Mouse (Mus musculus): ENCODE measurements at regions not wholly inside any gene's neighbourhood (a gene's known extent, or its start where the extent isn't known, plus 50 kb on each side); places are given as distances from the start of the nearest gene placed in this dataset.

DNA sequence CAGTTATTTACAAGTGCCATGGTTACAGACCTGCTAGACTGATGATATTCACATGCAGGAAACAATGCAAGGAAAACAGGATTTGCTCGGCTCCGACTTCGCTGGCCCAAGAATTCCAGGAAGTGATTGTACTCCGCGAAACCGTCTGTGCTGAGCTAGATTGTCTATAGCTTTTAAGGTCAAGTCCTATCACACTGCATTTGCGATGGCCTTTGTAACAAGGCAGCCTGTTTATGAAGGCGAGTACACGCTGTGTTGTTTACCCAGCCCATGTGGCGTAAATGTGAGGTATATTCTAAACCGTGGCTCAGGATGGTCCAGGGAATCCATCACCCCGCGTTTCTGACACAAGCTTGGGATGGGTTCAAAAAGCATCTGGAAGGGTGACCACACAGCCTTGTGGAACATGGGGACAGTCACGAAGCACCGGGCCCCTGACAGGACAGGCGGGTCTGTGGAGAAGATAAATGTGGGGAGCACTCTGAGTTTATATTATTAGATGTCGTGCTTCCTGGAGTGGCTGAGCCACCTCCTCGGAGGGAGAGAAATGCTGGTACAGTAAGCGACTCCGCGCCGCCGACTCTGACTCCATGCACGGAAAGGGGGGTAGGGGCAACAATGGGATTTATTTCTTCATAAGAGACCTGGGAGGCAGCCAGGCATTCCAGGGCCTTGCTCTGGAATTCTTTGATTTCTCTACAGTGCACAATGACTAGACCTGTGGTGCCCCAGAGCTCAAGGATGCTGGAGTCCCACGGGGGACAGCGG lies 114.9 kb upstream of the Phactr1 start:
- ATAC-seq: no peak
- Histone ChIP-seq H3K27ac (no peak overlapping the region), H3K36me3 (no peaks in the 10 kb centered on the region)

DNA sequence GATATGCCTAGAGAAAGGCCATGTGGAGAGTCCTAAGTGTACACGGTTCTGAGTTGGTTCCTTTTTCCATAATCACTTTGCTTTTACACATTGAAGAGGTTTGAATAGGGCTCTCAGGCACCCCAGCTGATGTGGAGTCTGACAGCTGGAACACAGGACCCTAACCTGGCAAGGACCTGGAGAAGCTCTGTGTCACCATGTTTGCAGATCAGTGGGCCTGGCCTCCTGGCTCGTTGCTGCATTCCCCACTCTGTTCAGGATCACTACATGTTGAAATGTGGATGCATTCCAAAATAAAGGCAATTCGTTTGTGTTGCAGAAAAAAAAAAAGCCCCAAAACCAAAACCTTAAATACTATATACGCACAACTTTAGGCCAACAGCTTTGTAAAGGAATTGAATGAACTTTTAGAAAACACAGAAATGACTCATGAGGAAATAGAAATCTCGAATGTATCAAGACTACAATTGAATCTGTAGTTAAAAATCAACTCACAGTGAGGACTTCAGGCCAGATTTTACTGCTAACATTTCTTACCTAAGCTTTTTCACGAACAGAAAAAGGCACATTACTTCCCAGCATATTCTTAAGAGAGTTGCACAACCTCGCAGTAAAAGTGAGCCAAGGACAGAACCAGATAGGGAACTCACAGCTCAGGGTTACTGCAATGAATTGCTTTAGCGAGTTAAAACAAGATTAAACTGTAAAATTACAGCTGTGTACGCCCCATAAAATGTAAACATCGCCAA lies 109.6 kb upstream of the Phactr1 start:
- H3K9ac ChIP-seq: no peak overlapping the region
- H3K27ac ChIP-seq: no peak overlapping the region
- no peak overlapping the region for H3K4me3 ChIP-seq
- H3K4me2 ChIP-seq: no peak overlapping the region
- H3K27me3 ChIP-seq (replicated peaks): no peaks in the 10 kb centered on the region
- H3K36me3 ChIP-seq: no peaks in the 10 kb centered on the region
- H3K9me3 ChIP-seq (replicated peaks): no peaks in the 10 kb centered on the region
- H3K4me1 ChIP-seq: no peaks in the 10 kb centered on the region
- no peak for ATAC-seq
- WGBS (ENCODE audit: insufficient replicate concordance): 62% methylated on average over 10 of the region's 10 CpGs

More for the DNA sequence above, 114.9 kb upstream of the Phactr1 start:
- no peak overlapping the region for H3K9ac ChIP-seq
- peak overlapping the region; percentile 6; the same call in 1 of the 2 replicates for H3K4me2 ChIP-seq
- no peaks in the 10 kb centered on the region for H3K4me1 ChIP-seq
- H3K9me3 ChIP-seq (replicated peaks): no peaks in the 10 kb centered on the region
- 42% methylated on average over 26 of the region's 26 CpGs for WGBS (ENCODE audit: insufficient replicate concordance)
- H3K4me3 ChIP-seq: no peak overlapping the region
- H3K27me3 ChIP-seq (replicated peaks): no peaks in the 10 kb centered on the region

GRCm38 (mm10) chr13:42574189-42574588 lies 106.2 kb upstream of the Phactr1 start:
- Histone ChIP-seq H3K9ac (no peak overlapping the region), H3K4me3 (no peak overlapping the region), H3K4me1 (no peaks in the 10 kb centered on the region), H3K4me2 (no peak overlapping the region), H3K36me3 (no peaks in the 10 kb centered on the region), H3K27ac (no peak overlapping the region), H3K27me3 (replicated peaks) (no peaks in the 10 kb centered on the region), H3K9me3 (replicated peaks) (no peaks in the 10 kb centered on the region)
- 6% methylated on average over 4 of the region's 4 CpGs for WGBS (ENCODE audit: insufficient replicate concordance)
- no peak for ATAC-seq

DNA sequence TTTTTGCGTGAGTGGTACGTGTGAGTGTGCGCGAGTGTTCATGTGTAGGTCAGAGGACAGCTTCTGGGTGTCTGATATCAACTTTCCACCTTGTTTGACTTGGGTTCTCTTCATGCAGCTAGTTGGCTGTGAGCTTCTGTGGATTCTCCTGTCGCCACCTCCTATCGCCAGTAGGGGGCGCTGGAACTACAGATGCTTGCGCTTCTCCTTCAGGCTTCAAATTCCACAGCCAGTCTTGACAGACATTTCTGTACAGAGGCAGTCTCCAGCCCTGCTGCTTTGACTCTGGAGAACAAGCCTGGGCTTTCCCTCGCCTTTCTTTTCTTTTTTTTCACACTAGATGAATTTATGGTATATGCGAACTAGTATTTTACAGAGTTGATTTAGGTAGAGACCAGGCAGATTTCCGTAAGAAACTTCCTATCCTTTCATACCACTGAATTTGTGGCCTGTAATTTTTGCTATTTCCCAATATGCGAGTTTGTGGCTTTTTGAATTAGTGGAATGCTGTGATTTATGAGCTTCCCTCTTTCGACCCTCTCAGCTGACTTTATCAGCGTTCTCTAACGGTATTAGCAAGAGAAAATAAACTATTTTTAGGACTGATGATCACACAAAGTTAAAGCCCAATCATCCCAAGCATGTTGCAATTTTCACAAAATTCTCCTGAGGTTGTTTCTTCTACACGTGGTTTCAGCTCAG lies 104.5 kb upstream of the Phactr1 start:
- Histone ChIP-seq H3K4me1 (no peaks in the 10 kb centered on the region), H3K27ac (no peak overlapping the region), H3K4me3 (no peak overlapping the region), H3K9me3 (replicated peaks) (no peaks in the 10 kb centered on the region), H3K4me2 (no peak overlapping the region), H3K9ac (no peak overlapping the region), H3K27me3 (replicated peaks) (no peaks in the 10 kb centered on the region), H3K36me3 (no peaks in the 10 kb centered on the region)
- ATAC-seq: no peak
- WGBS (ENCODE audit: insufficient replicate concordance): 22% methylated on average over 16 of the region's 16 CpGs

- Histone ChIP-seq H3K36me3 (no peaks in the 10 kb centered on the region), H3K9me3 (replicated peaks) (no peaks in the 10 kb centered on the region), H3K27me3 (replicated peaks) (no peaks in the 10 kb centered on the region), H3K27ac (no peak overlapping the region), H3K4me1 (no peaks in the 10 kb centered on the region), H3K4me2 (no peak overlapping the region), H3K9ac (no peak overlapping the region), H3K4me3 (no peak overlapping the region)
- WGBS (ENCODE audit: insufficient replicate concordance): 27% methylated on average over 3 of the region's 3 CpGs
- ATAC-seq: no peak
Measured at GRCm38 (mm10) chr13:42579471-42579870, 101.0 kb upstream of the Phactr1 start.

DNA sequence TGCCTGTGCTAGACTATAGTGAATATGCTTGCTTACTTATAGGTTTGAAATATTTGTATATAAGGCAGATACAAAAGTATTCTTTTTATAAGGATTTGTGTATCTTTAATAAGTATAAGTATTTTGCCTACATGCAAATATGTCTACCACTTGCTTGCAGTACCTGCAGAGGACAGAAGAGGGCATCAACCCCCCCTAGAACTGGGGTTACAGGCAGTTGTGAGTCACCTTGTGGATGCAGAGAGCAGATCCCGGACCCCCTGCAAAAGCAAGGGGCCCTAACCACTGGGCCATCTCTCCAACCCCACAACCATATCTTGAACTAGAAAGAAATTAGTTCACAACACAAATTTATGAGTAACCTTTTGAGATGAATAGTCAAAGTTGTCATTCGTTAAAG lies 91.3 kb upstream of the Phactr1 start:
- no peak for ATAC-seq
- Histone ChIP-seq H3K27me3 (replicated peaks) (no peaks in the 10 kb centered on the region), H3K9ac (no peak overlapping the region), H3K27ac (no peak overlapping the region), H3K4me2 (no peak overlapping the region), H3K9me3 (replicated peaks) (no peaks in the 10 kb centered on the region), H3K4me3 (no peak overlapping the region), H3K36me3 (no peaks in the 10 kb centered on the region), H3K4me1 (no peaks in the 10 kb centered on the region)
- WGBS (ENCODE audit: insufficient replicate concordance): 57% methylated on average over 2 of the region's 2 CpGs

DNA sequence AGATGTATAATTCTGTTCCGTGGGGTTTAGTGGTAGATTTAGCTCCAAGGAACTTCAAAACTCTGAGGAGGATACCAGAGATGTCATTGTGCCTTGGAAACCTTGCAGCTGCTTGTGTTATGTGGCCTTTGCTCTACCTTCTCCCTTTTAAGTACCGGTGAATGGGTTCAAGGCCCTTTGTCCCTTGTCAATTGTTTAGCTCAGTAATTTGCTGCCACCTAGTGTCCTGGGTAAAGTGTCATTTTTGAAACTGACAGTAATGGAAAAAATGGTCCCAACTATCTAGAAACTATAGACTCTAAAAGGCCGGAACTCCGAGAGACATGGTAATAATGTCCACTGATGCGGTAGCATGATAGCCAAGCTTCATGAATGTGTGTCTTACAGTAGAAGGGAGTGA lies 90.8 kb upstream of the Phactr1 start:
- Histone ChIP-seq H3K27me3 (replicated peaks) (no peaks in the 10 kb centered on the region), H3K4me1 (no peaks in the 10 kb centered on the region), H3K36me3 (no peaks in the 10 kb centered on the region), H3K4me3 (no peak overlapping the region), H3K9ac (no peak overlapping the region), H3K4me2 (no peak overlapping the region), H3K9me3 (replicated peaks) (no peaks in the 10 kb centered on the region), H3K27ac (no peak overlapping the region)
- WGBS (ENCODE audit: insufficient replicate concordance): 63% methylated on average over 5 of the region's 5 CpGs
- no peak for ATAC-seq

- Histone ChIP-seq H3K9ac (no peak overlapping the region), H3K4me3 (no peak overlapping the region), H3K4me2 (no peak overlapping the region), H3K4me1 (no peaks in the 10 kb centered on the region), H3K9me3 (replicated peaks) (no peaks in the 10 kb centered on the region), H3K36me3 (no peaks in the 10 kb centered on the region), H3K27me3 (replicated peaks) (no peaks in the 10 kb centered on the region), H3K27ac (no peak overlapping the region)
- WGBS (ENCODE audit: insufficient replicate concordance): 46% methylated on average over 6 of the region's 6 CpGs
- ATAC-seq: no peak
Measured at GRCm38 (mm10) chr13:42590415-42590814, 90.0 kb upstream of the Phactr1 start.

- Histone ChIP-seq H3K4me2 (no peak overlapping the region), H3K9ac (no peak overlapping the region), H3K4me3 (no peak overlapping the region), H3K27me3 (replicated peaks) (no peaks in the 10 kb centered on the region), H3K4me1 (no peaks in the 10 kb centered on the region), H3K36me3 (no peaks in the 10 kb centered on the region), H3K9me3 (replicated peaks) (no peaks in the 10 kb centered on the region), H3K27ac (no peak overlapping the region)
- WGBS (ENCODE audit: insufficient replicate concordance): 28% methylated on average over 3 of the region's 3 CpGs
- ATAC-seq: no peak
Measured at GRCm38 (mm10) chr13:42592945-42593344, 87.5 kb upstream of the Phactr1 start.

DNA sequence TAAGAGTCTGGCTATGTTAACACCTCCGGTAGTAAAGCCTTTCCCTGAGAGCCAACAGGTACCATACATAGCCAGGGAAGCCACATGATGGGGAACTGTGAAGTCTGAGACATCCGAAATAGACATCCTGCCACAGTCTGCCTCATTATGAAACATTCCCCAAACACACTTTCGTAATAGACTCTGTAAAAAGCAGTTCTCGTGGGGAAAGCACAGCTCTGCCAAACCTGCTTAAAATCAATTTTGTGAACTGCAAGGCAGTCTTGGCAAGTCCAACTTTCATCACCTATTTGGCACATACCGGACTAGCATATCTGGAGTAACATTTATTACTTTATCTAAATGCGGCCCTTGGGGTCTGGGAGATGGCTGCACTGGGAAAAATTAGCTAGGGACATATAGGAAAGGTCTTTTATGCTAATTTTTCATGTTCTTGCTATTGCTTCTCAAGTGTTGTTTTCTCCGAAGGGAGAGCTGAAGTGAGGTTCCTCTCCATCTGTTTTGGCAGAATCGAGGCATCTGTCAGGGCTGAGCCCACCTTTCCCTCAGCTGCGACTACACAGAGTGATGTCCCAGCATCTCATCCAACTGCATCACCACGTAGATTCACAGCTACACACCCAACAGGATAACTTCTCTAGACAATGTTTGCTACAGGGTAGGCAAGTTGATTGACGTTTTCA lies 86.8 kb upstream of the Phactr1 start:
- Histone ChIP-seq H3K36me3 (no peaks in the 10 kb centered on the region), H3K27me3 (replicated peaks) (no peaks in the 10 kb centered on the region), H3K9me3 (replicated peaks) (no peaks in the 10 kb centered on the region), H3K27ac (no peak overlapping the region), H3K4me3 (no peak overlapping the region), H3K4me2 (no peak overlapping the region), H3K4me1 (no peaks in the 10 kb centered on the region), H3K9ac (no peak overlapping the region)
- 65% methylated on average over 11 of the region's 11 CpGs for WGBS (ENCODE audit: insufficient replicate concordance)
- no peak for ATAC-seq

GRCm38 (mm10) chr13:42595180-42595579 lies 85.2 kb upstream of the Phactr1 start:
- Histone ChIP-seq H3K4me3 (no peak overlapping the region), H3K9ac (no peak overlapping the region), H3K36me3 (no peaks in the 10 kb centered on the region), H3K4me1 (no peaks in the 10 kb centered on the region), H3K4me2 (no peak overlapping the region), H3K27me3 (replicated peaks) (no peaks in the 10 kb centered on the region), H3K9me3 (replicated peaks) (no peaks in the 10 kb centered on the region), H3K27ac (no peak overlapping the region)
- no peak for ATAC-seq
- WGBS (ENCODE audit: insufficient replicate concordance): 65% methylated on average over 3 of the region's 3 CpGs

- no peak for ATAC-seq
- no peak overlapping the region for H3K4me2 ChIP-seq
- H3K9me3 ChIP-seq (replicated peaks): no peaks in the 10 kb centered on the region
- H3K27me3 ChIP-seq (replicated peaks): no peaks in the 10 kb centered on the region
- H3K4me1 ChIP-seq: no peaks in the 10 kb centered on the region
- 72% methylated on average over 3 of the region's 3 CpGs for WGBS (ENCODE audit: insufficient replicate concordance)
- H3K36me3 ChIP-seq: no peaks in the 10 kb centered on the region
- no peak overlapping the region for H3K9ac ChIP-seq
- no peak overlapping the region for H3K27ac ChIP-seq
- no peak overlapping the region for H3K4me3 ChIP-seq
Measured at GRCm38 (mm10) chr13:42597781-42598180, 82.6 kb upstream of the Phactr1 start.
